Mouse (Mus musculus) adrenal gland (tissue): ENCODE data around the gene Gm48551.

ENCODE experiments used
- intact Hi-C: fragments of 180-260 bp; cut with DNase I; formaldehyde crosslinking; loops from one replicate; pipeline ENCODE4 v1.15.1; 2025

Gm48551 gene

GRCm38 (mm10) chr10:81356991-81357844 is 27.0 kb upstream of the Gm48551 start, which contains the start of gene Mfsd12:
Mfsd12 (plus strand) TSS chr10:81357491.
- intact Hi-C loops: no loop called here

- intact Hi-C loops: no loop called here
Observed at GRCm38 (mm10) chr10:81358209-81358608, 26.1 kb upstream of the Gm48551 start.

- intact Hi-C loops: no loop called here
Observed at GRCm38 (mm10) chr10:81358841-81359240, 25.4 kb upstream of the Gm48551 start.

- intact Hi-C loops: no loop called here
Observed at GRCm38 (mm10) chr10:81360721-81361120, 23.5 kb upstream of the Gm48551 start.

DNA sequence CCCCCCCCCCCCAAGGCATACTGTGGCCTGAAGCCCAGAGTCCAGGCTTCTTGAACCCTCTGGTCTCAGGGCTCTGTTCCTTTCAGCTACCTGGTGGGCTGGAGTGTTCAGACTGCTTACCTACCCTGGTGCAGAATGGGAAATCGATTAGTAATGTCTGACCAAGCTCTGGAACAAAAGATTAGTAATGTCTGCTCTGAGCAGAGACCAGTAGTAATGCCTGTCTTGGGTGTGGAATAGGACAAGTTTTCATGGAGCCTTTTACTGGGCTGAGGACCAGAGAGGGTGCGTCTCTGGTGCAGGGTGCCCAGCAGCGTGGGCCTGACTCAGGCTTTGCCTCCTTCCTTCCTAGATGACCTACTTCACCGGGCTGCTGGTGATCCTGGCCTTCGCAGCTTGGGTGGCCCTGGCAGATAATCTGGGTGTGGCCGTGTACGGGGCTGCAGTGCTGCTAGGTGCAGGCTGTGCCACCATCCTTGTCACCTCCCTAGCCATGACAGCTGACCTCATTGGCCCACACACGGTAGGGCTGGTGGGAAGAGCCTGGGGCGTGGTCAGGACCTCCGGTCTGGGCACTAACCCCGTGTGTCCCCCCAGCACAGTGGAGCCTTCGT is 21.8 kb upstream of the Gm48551 start:
- intact Hi-C loops: no loop called here

DNA sequence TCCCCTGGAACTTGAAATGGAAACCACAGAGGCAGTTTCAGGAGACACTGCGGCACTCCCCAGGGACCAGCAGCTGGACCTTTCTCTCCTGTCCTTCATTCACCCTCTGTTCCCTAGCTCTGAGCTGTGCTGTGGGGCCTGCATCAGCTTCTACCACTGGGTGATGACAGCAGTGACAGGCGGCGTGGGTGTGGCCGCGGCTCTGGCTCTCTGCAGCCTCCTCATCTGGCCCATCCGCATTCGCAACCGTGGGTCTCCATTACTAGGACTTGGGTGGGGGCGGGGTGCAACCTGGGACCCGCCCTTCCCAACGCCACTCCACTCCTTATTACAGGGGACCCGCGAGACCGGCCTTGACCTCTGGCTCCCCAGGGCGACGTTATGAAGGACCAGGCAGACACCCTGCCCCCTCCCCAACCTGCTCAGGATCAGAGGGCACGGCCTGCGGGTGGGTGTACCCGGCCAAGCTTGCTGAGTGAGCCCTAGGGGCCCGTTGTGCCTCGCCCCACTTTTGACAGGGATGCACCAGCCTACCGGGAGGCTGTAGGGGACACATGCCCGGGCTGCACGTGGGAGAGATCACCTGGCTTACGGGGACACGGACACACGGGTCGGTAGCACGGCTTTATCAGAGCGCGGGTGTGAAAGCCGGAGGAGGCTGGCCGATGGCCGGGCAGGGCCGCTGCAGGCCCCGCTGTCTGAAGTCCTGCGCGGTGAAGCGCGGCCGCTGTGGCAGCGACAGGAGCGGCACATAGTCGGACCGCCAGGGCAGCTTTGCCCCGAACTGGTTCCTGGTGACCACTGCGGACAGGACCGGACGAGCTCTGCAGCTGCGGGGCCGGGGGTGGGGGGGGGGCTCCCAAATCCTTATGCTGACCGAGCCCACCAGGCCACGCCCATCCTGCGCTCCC is 20.6 kb upstream of the Gm48551 start:
- intact Hi-C loops: no loop called here

- intact Hi-C loops: no loop called here
Observed at GRCm38 (mm10) chr10:81364666-81365065, 19.6 kb upstream of the Gm48551 start.

DNA sequence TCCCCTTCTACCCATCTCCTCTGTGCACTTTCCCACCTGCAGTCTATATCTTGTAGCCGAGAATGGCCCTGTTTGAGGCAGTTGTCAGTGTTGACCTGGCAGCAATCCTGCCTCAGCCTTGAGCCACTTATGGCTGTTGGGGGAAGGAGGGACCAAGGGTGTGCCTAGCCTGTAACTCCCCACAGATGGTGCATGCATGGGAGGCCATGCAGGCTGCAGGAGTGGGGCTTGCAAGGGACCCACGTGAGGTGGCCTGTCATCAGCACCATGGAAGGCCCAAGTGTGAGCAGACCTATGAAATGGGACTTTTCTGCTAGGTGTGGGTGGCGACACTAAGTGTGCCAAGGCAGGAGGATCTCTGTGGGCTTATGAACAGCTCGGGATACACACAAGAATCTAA is 19.2 kb upstream of the Gm48551 start:
- intact Hi-C loops: no loop called here

DNA sequence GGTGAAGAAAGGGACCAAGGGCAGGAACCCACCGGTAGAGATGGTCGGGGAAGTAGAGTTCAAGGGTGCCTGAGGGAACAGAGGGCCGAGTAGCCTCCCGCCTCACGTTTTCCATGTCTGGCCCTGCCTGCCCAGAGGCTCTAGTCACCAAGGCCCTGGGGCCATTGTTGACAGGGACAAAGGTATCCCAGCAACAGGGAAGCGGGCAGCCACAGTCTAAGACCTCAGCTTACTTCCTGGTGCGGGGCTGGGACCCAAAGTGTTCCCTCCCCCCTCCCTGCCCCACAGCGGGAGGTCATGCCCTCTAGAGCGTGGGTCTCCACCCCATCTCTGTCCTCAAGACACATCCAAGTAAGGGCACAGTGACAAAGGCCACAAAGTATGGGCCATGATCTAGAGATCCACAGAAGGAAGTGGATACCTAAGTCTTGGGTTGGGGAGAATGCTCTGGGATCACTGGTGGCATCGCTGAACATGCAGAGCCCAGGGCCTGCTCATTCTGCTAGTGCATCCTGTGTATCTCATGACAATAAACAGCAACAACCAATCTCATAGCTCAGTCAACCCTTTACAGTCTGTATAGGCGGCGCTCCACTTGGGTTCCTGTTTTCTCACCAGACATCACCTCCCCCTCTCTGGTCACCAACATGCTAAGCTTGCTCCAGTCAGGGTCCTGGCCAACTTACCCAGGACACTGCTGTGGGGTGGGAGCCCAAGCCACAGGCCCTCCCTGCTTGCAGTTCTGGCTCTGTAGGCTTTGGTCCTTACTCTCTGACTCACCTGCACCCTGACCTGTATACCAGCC is 18.4 kb upstream of the Gm48551 start, which contains the start of gene 4930404N11Rik:
Gene 4930404N11Rik, minus strand, starts transcription at position 145 of the 805 bp plus-strand sequence.
- intact Hi-C loops: no loop called here

DNA sequence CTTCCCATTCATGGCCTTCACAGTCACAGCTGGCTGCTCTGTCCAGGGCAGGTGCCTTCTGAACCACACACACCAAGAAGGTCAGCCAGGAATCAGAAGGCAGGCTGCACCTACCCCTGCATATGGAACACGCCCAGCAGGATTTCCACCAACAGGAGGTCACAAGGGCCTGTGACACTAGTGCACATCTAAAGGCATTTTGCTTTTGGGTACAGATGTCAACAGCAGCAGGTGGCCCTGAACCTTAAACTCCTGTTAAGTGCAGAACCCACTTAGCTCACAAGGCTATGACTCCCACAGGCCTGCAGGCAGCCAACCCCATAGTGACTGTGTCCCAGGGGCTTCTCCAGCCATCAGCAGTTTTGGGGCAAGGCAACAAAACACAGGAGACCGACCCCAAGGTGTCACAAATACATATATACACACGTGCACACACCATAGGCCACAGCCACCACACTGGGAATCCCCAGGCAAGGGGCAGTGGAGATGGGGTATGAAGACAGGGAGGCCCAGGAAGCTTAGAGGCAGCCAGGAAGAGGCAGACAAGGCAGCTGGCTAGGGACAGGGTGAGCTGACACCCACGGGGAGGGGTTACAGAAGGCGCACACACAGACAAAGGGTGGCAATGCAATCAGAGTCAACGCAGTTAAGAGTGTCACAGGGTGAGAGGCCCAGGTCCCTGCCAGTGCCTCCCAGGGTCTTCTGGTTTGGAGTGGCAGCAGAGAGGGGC is 17.6 kb upstream of the Gm48551 start:
- intact Hi-C loops: no loop called here

GRCm38 (mm10) chr10:81367207-81367495 is 17.1 kb upstream of the Gm48551 start:
- intact Hi-C loops: no loop called here

DNA sequence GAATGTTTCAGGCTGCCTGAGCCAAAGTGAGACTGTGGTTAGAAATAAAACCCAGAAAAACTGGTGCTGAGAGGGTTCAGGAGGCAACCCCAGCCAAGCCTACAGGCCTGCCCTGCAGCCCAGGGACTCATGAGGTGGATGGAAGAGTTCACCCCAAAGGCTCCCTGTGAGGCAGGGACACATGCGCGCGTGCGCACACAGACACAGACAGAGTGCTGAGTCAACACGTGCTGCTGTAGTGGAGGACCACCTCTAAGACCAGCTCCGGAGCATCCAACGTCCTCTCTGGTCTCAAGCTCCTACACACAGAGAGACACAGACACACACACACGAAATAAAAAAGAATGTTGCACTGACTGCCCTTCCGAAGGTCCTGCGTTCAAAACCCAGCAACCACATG is 8.9 kb upstream of the Gm48551 start:
- intact Hi-C loops: no loop called here

DNA sequence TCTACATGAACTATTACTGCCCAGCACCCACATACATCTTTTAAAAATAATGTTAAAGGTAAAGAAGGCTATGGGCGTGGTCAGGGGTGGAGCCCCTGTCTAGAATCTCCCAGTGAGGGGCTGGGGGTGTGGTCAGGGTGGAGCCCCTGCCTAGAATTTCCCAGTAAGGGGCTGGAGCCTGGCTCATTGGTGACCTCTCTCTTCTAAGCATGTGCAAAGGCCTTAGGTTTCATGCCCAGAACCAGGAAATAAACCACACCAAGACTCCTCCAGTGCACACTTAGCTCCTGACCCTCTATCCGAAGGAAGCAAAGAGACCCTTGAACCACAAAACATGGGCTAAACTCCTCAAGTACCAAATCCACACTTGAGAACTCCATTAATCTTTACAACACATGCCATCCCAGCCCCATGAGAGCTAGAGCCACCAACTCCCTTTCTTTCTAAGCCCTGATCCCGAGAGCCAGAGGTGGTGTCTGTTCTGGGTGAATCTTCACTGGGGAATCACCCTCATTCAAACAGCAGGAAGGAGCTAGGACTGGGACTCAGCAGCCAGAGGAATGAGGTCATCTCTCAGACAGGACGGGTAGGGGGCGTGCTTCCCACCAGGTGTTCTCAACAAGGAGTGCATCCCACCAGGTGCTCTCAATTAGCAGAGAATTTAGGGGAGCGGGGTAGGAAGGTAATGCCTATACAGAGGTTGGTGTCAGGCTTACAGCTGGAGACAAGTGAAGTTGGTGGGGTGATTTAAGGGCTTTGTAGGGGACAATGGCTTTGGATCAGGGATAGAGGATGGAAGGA is 7.5 kb upstream of the Gm48551 start:
- intact Hi-C loops: no loop called here

- intact Hi-C loops: no loop called here
Observed at GRCm38 (mm10) chr10:81377362-81377664, 7.0 kb upstream of the Gm48551 start.

- intact Hi-C loops: no loop called here
Observed at GRCm38 (mm10) chr10:81377793-81378552, 6.3 kb upstream of the Gm48551 start, which contains the start of gene Fzr1. Fzr1 (minus strand) TSS chr10:81378516.

GRCm38 (mm10) chr10:81378553-81379182 is 5.6 kb upstream of the Gm48551 start:
- intact Hi-C loops: no loop called here

- intact Hi-C loops: no loop called here
Observed at GRCm38 (mm10) chr10:81379183-81379553, 5.1 kb upstream of the Gm48551 start.

DNA sequence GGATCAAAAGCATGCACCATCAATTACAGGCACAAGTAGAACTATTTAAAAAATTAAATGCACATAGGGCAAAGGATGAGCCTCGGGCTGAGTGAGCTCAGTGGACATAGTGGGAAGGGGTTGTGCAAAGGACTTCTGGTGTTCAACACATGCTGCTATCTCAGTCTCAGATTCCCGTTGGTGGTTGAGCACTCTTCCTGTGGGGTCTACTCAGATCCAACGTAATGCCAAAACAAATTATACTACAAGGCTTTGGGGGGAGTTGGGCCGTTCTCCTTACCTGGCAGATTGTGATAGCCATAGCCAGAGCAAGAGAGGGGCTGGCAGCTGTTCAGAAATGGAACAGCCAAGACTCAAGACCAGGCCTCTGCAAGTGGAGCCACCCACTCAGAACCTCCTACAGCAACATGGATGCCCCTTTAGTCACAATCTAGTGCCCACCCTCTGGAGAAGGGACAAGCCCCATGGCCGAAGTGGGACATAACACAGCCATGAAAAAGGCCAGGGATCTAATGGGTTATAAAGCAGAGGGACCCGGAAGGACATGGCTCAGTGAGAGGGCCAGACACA is 4.4 kb upstream of the Gm48551 start:
- intact Hi-C loops: no loop called here
